Mouse (Mus musculus) testis, adult 2 months (tissue): ENCODE data around the gene Nkap. TPM values are rescaled to one million over a fixed set of nuclear protein-coding genes. Genes with fewer than 3 reads are reported as not detected.

ENCODE experiments used
- H3K27ac ChIP-seq: fragments of 200-500 bp; 2 replicates; pipeline ENCODE4 v1.5.1; 2012; ENCODE audit warnings: low read depth, low read length; ENCODE audit not compliant: control insufficient read depth, insufficient read depth
- H3K27me3 ChIP-seq: fragments of 200-500 bp; 2 replicates; pipeline ENCODE4 v1.6.1; 2012; ENCODE audit warnings: mild to moderate bottlenecking, low read length, moderate library complexity; ENCODE audit not compliant: control insufficient read depth, insufficient read depth
- H3K36me3 ChIP-seq: fragments of 200-500 bp; 2 replicates; pipeline ENCODE4 v1.6.1; 2012; ENCODE audit warnings: mild to moderate bottlenecking, low read length; ENCODE audit not compliant: control insufficient read depth, insufficient read depth
- H3K4me1 ChIP-seq: fragments of 200-500 bp; 2 replicates; pipeline ENCODE4 v1.6.1; 2012; ENCODE audit warnings: low read length; ENCODE audit not compliant: control insufficient read depth, insufficient read depth
- H3K4me3 ChIP-seq: fragments of 200-500 bp; 2 replicates; pipeline ENCODE4 v1.5.1; 2012; ENCODE audit warnings: low read depth, mild to moderate bottlenecking, low read length, moderate library complexity, mixed read lengths; ENCODE audit not compliant: control insufficient read depth
- CTCF ChIP-seq: fragments of 200-500 bp; IDR thresholded peaks from 2 replicates; pipeline ENCODE4 v1.5.1; 2012; ENCODE audit warnings: low read depth, mild to moderate bottlenecking, inconsistent platforms, low read length, moderate library complexity; ENCODE audit not compliant: control insufficient read depth, insufficient read depth, insufficient replicate concordance
- POLR2A ChIP-seq: fragments of 200-500 bp; IDR thresholded peaks from 2 replicates; pipeline ENCODE4 v1.6.1; 2012; ENCODE audit warnings: low read depth, mild to moderate bottlenecking, inconsistent platforms, low read length, moderate library complexity; ENCODE audit not compliant: control insufficient read depth
- polyA plus RNA-seq: library from polyadenylated mRNA; depleted of rRNA; stranded (reverse); fragments of >200 nt; gene quantifications from 2 replicates; pipeline ENCODE4 v1.2.3, GENCODE M21; 2012; rRNA removed

The Nkap gene
- polyA plus RNA-seq, 1 experiment = 0.22 TPM

GRCm38 (mm10) chrX:37198676-37199075 is 72.1 kb downstream of the Nkap start:
- Histone ChIP-seq H3K4me3 (no peak overlapping the region), H3K4me1 (no peaks in the 10 kb centered on the region), H3K27ac (no peak overlapping the region), H3K27me3 (no peaks in the 10 kb centered on the region), H3K36me3 (no peaks in the 10 kb centered on the region)
- TF ChIP-seq POLR2A (no peak), CTCF (no peak)

Other genes with a start within 250 kb of the Nkap start
- 0.54 and 0.61 TPM in 2 replicates for gene Nkrf, start 223.9 kb upstream of the Nkap start, polyA plus RNA-seq
- 14.6 and 17.9 TPM in 2 replicates for gene Sept6, start 135.0 kb upstream of the Nkap start, polyA plus RNA-seq
- 2.3 and 2.9 TPM in 2 replicates for gene Sowahd, start 78.0 kb upstream of the Nkap start, polyA plus RNA-seq
- gene Rpl39, start 41.4 kb upstream of the Nkap start, polyA plus RNA-seq = 15.2 and 19.2 TPM in 2 replicates
- 5.1 and 5.2 TPM in 2 replicates for gene Upf3b, start 16.5 kb upstream of the Nkap start, polyA plus RNA-seq
- 6.2 and 8.0 TPM in 2 replicates for gene Akap14, start 42.0 kb downstream of the Nkap start, polyA plus RNA-seq
- 154 and 156 TPM in 2 replicates for gene Ndufa1, start 64.4 kb downstream of the Nkap start, polyA plus RNA-seq
- 0.13 and 0.32 TPM in 2 replicates for gene Rnf113a1, start 64.5 kb downstream of the Nkap start, polyA plus RNA-seq
- gene Gm9, start 84.2 kb downstream of the Nkap start, polyA plus RNA-seq = 9.4 and 11.8 TPM in 2 replicates
- gene Rhox1, start 95.5 kb downstream of the Nkap start, polyA plus RNA-seq = 0.73 and 0.77 TPM in 2 replicates
- 0.34 and 0.80 TPM in 2 replicates for gene Rhox2a, start 118.2 kb downstream of the Nkap start, polyA plus RNA-seq
- 1.4 TPM in 1 of 2 replicates, not detected in the other for gene Rhox3a, start 123.1 kb downstream of the Nkap start, polyA plus RNA-seq
- not detected in 2 replicates for gene Rhox4a, start 138.5 kb downstream of the Nkap start, polyA plus RNA-seq